Mouse (Mus musculus) liver, adult 2 months (tissue): ENCODE data around the gene Crip1. TPM values are rescaled to one million over a fixed set of nuclear protein-coding genes. Genes with fewer than 3 reads are reported as not detected.
A peak's percentile ranks its signal among the peaks of the same experiment; 100 is the strongest.

Experiments used
- DNase-seq: peaks from one replicate; pipeline ENCODE4 v3.0.0-alpha.2; 2011; ENCODE audit warnings: low read depth, low spot score; ENCODE audit errors: extremely low read depth
- H3K27ac ChIP-seq: fragments of 200-500 bp; replicated peaks from 2 replicates; pipeline ENCODE4 v1.5.1; 2012; ENCODE audit warnings: low read depth, mild to moderate bottlenecking, control low read depth, inconsistent platforms, low read length; ENCODE audit not compliant: insufficient read depth
- H3K27me3 ChIP-seq: fragments of 200-500 bp; 2 replicates; pipeline ENCODE4 v1.6.1; 2012; ENCODE audit warnings: mild to moderate bottlenecking, moderate library complexity, low read length, inconsistent platforms; ENCODE audit not compliant: control insufficient read depth, insufficient read depth
- H3K36me3 ChIP-seq: fragments of 200-500 bp; 2 replicates; pipeline ENCODE4 v1.6.1; 2012; ENCODE audit warnings: low read length, inconsistent platforms; ENCODE audit not compliant: control insufficient read depth, insufficient read depth
- H3K4me1 ChIP-seq: fragments of 200-500 bp; 2 replicates; pipeline ENCODE4 v1.6.1; 2011; ENCODE audit warnings: low read length; ENCODE audit not compliant: control insufficient read depth, insufficient read depth
- H3K4me3 ChIP-seq: fragments of 200-500 bp; 2 replicates; pipeline ENCODE4 v1.5.1; 2011; ENCODE audit warnings: low read depth, mild to moderate bottlenecking, control low read depth, low read length, moderate library complexity; ENCODE audit not compliant: insufficient read depth
- H3K79me2 ChIP-seq: fragments of 200-500 bp; 2 replicates; pipeline ENCODE4 v1.6.1; 2012; ENCODE audit warnings: inconsistent platforms, mild to moderate bottlenecking, low read length, moderate library complexity; ENCODE audit not compliant: control insufficient read depth, insufficient read depth
- H3K9ac ChIP-seq: fragments of 200-500 bp; 2 replicates; pipeline ENCODE4 v1.6.1; 2012; ENCODE audit warnings: low read depth, mild to moderate bottlenecking, control low read depth, inconsistent platforms, low read length
- CTCF ChIP-seq: fragments of 200-500 bp; IDR thresholded peaks from 2 replicates; pipeline ENCODE4 v1.5.1; 2011; ENCODE audit warnings: low read depth, low read length, control low read depth
- POLR2A ChIP-seq: fragments of 200-500 bp; IDR thresholded peaks from 2 replicates; pipeline ENCODE4 v1.6.1; 2011; ENCODE audit warnings: low read length, control low read depth; ENCODE audit not compliant: insufficient read depth; ENCODE audit errors: extremely low read depth
- WGBS: fragments of 180-500 bp; shearing (Covaris S2); methylation state at CpG from one replicate; pipeline ENCODE4 v1.1.7; 2018; 5-methylcytosine and 5-hydroxymethylcytosine counted together
- polyA plus RNA-seq: library from polyadenylated mRNA; depleted of rRNA; stranded (reverse); fragments of >200 nt; gene quantifications from 2 replicates; pipeline ENCODE4 v1.2.3, GENCODE M21; 2012
- total RNA-seq: library from RNA; depleted of rRNA; stranded (reverse); fragments of >200 nt; gene quantifications from 2 replicates; pipeline ENCODE4 v1.2.3, GENCODE M21; 2014

Crip1 gene
- total and polyA plus RNA-seq, 2 experiments: 22.2 to 25.0 TPM

GRCm38 (mm10) chr12:113151661-113152271 is 5.7 kb downstream of the Crip1 start:
- 1% methylated on average over 36 of the region's 36 CpGs for WGBS
- Histone ChIP-seq H3K4me1 (peaks cover 9% of the 10 kb centered on the region), H3K9ac (peak overlapping the region; percentile 68), H3K4me3 (peak overlapping the region; percentile 76), H3K79me2 (no peaks in the 10 kb centered on the region), H3K36me3 (no peaks in the 10 kb centered on the region), H3K27ac (no peak overlapping the region; the same call in 1 of the 2 replicates), H3K27me3 (no peaks in the 10 kb centered on the region)
- no peak for DNase-seq
- TF ChIP-seq POLR2A (0 out of 2 replicates have a peak, but pooled peaks have one; percentile 5), CTCF (no peak)

- Histone ChIP-seq H3K36me3 (no peaks in the 10 kb centered on the region), H3K4me1 (peaks cover 9% of the 10 kb centered on the region), H3K9ac (peak overlapping the region; percentile 68), H3K4me3 (peak overlapping the region; percentile 76), H3K27ac (no peak overlapping the region; the same call in 1 of the 2 replicates), H3K79me2 (no peaks in the 10 kb centered on the region), H3K27me3 (no peaks in the 10 kb centered on the region)
- DNase-seq: no peak
- 28% methylated on average over 19 of the region's 19 CpGs for WGBS
- TF ChIP-seq POLR2A (no peak), CTCF (no peak)
Observed at GRCm38 (mm10) chr12:113152272-113152661, 6.2 kb downstream of the Crip1 start.

GRCm38 (mm10) chr12:113152991-113153525 is 6.9 kb downstream of the Crip1 start:
- peaks cover 9% of the 10 kb centered on the region for H3K4me1 ChIP-seq
- H3K79me2 ChIP-seq: no peaks in the 10 kb centered on the region
- no peaks in the 10 kb centered on the region for H3K36me3 ChIP-seq
- H3K27ac ChIP-seq: no peak overlapping the region
- no peak for DNase-seq
- WGBS: 84% methylated on average over 6 of the region's 6 CpGs
- H3K9ac ChIP-seq: no peak overlapping the region
- no peak overlapping the region for H3K4me3 ChIP-seq
- TF ChIP-seq POLR2A (no peak), CTCF (no peak)
- H3K27me3 ChIP-seq: no peaks in the 10 kb centered on the region

- H3K4me1 ChIP-seq: peaks cover 9% of the 10 kb centered on the region
- no peak overlapping the region for H3K4me3 ChIP-seq
- 94% methylated on average over 7 of the region's 7 CpGs for WGBS
- H3K79me2 ChIP-seq: no peaks in the 10 kb centered on the region
- TF ChIP-seq CTCF (no peak), POLR2A (no peak)
- H3K27ac ChIP-seq: no peak overlapping the region
- H3K9ac ChIP-seq: no peak overlapping the region
- no peaks in the 10 kb centered on the region for H3K36me3 ChIP-seq
- H3K27me3 ChIP-seq: no peaks in the 10 kb centered on the region
- DNase-seq: no peak
Observed at GRCm38 (mm10) chr12:113153971-113154370, 7.9 kb downstream of the Crip1 start.

- Histone ChIP-seq H3K9ac (no peak overlapping the region), H3K27ac (no peak overlapping the region), H3K36me3 (no peaks in the 10 kb centered on the region), H3K79me2 (no peaks in the 10 kb centered on the region), H3K4me3 (no peak overlapping the region; the same call in 1 of the 2 replicates), H3K27me3 (no peaks in the 10 kb centered on the region), H3K4me1 (peaks cover 9% of the 10 kb centered on the region)
- no peak for DNase-seq
- WGBS: 84% methylated on average over 6 of the region's 6 CpGs
- TF ChIP-seq CTCF (no peak), POLR2A (no peak)
Observed at GRCm38 (mm10) chr12:113154747-113155075, 8.6 kb downstream of the Crip1 start.
